Mouse (Mus musculus) testis, adult 2 months (tissue): Measurements from ENCODE around the gene Creb5.

Source experiments
- CTCF ChIP-seq: fragments of 200-500 bp; IDR thresholded peaks from 2 replicates; pipeline ENCODE4 v1.5.1; 2012; ENCODE audit warnings: low read depth, mild to moderate bottlenecking, inconsistent platforms, low read length, moderate library complexity; ENCODE audit not compliant: control insufficient read depth, insufficient read depth, insufficient replicate concordance
- POLR2A ChIP-seq: fragments of 200-500 bp; IDR thresholded peaks from 2 replicates; pipeline ENCODE4 v1.6.1; 2012; ENCODE audit warnings: low read depth, mild to moderate bottlenecking, inconsistent platforms, low read length, moderate library complexity; ENCODE audit not compliant: control insufficient read depth

DNA sequence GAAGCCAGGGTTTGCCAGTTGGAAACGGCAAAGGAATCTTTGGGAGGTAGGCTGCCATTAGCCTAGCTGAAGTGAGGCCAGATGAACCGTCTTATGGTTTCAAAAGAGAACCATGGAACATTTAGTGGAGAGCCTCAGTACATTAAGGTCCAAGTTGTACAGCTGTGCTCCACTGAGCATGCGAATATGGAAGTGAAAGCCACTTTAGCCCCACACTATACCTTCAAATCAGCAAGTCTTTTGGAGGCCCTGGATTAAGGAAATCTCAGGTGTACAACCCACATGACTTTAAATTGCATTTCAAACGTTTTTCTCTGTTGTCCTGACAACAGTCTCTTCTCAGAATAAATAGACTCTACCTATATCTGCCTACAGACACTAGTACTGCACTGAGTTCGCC, 379.4 kb downstream of the Creb5 start:
- no peak for TF ChIP-seq CTCF
- TF ChIP-seq POLR2A, result no peak
